Mouse (Mus musculus) E14TG2a.4 (cell line): ENCODE data around the gene Rere.

Experiments
- CTCF ChIP-seq: conservative IDR thresholded peaks from 2 replicates; pipeline ENCODE4 v1.5.1; 2014; ENCODE audit warnings: low read length
- POU5F1 ChIP-seq: IDR thresholded peaks from 2 replicates; pipeline ENCODE4 v1.6.1; 2014; ENCODE audit warnings: low read length, borderline replicate concordance

DNA sequence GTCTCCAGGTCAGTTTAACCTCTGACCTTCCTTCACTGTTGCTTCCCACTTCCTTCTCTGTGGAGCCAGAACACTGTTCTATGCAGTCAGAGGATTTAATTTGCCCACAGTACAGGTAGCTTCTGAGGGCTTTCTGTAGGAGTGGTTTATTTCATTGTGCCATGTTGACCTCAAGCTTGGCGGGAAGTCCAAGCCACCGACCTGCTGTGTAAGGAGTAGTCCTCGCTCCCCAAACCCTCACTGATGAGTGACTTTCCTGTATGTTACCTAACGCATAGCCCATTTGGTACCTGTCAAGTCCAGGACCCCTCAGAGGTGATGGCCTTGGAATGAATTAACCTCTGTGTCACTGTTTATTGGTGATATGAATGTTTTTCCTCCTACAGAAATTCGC lies 42.4 kb upstream of the Rere start:
- no peak for TF ChIP-seq CTCF
- no peak for TF ChIP-seq POU5F1
